Mouse (Mus musculus) CH12.LX (cell line): ENCODE measurements around the gene Sys1. TPM values are rescaled to one million over a fixed set of nuclear protein-coding genes. Genes with fewer than 3 reads are reported as not detected.

ENCODE experiments used
- DNase-seq: peaks from one replicate; pipeline ENCODE4 v3.0.0-alpha.2; 2013; ENCODE audit errors: extremely low read depth
- H3K27ac ChIP-seq: 2 replicates; pipeline ENCODE4 v1.5.1; 2012; ENCODE audit warnings: low read depth, mild to moderate bottlenecking, control low read depth, moderate library complexity; ENCODE audit not compliant: insufficient read depth
- H3K27me3 ChIP-seq: replicated peaks from 2 replicates; pipeline ENCODE3; 2012; ENCODE audit warnings: inconsistent platforms
- H3K36me3 ChIP-seq, 2 experiments: replicated peaks in 1 of 2; 2 replicates each; pipeline versions ENCODE3 to v1.6.1; 2012; ENCODE audit warnings: inconsistent platforms in 1 of 2, low read length in 1 of 2, mild to moderate bottlenecking in 1 of 2, mixed read lengths in 1 of 2, moderate library complexity in 1 of 2; ENCODE audit not compliant: control insufficient read depth in 1 of 2, insufficient read depth in 1 of 2
- H3K4me1 ChIP-seq, 2 experiments: 2 replicates each; pipeline ENCODE4 v1.6.1; 2012; ENCODE audit warnings: inconsistent platforms in 1 of 2, moderate library complexity in 1 of 2; ENCODE audit not compliant: insufficient read depth in 2 of 2, control insufficient read depth in 1 of 2
- H3K4me2 ChIP-seq: 2 replicates; pipeline ENCODE4 v1.6.1; 2012; ENCODE audit warnings: low read depth, mild to moderate bottlenecking, control low read depth; ENCODE audit not compliant: poor library complexity, insufficient read depth, severe bottlenecking
- H3K4me3 ChIP-seq, 3 experiments: fragments of 150-350 bp in 1 of 3; sonication (generic) in 1 of 3; replicated peaks in 1 of 3; 2 replicates each; pipeline versions ENCODE3 to v1.5.1; 2011 to 2012; ENCODE audit warnings: low read depth in 2 of 3, low read length in 2 of 3, mild to moderate bottlenecking in 2 of 3, moderate library complexity in 2 of 3, control low read depth in 1 of 3, improper control_type of control experiment in 1 of 3, inconsistent platforms in 1 of 3, mixed read lengths in 1 of 3; ENCODE audit not compliant: poor library complexity in 1 of 3
- H3K79me2 ChIP-seq: replicated peaks from 2 replicates; pipeline ENCODE4 v1.6.1; 2012; ENCODE audit warnings: mild to moderate bottlenecking, moderate library complexity; ENCODE audit not compliant: control insufficient read depth, poor library complexity, insufficient read depth, severe bottlenecking; ENCODE audit errors: extremely low read depth
- H3K9ac ChIP-seq: 2 replicates; pipeline ENCODE4 v1.6.1; 2012; ENCODE audit warnings: low read depth, mild to moderate bottlenecking, control low read depth, moderate library complexity; ENCODE audit not compliant: insufficient read depth
- H3K9me3 ChIP-seq: replicated peaks from 2 replicates; pipeline ENCODE3; 2012; ENCODE audit warnings: low read length, inconsistent platforms, mixed read lengths
- BHLHE40 ChIP-seq: IDR thresholded peaks from 2 replicates; pipeline ENCODE4 v1.6.1; 2011; ENCODE audit warnings: mild to moderate bottlenecking, low read depth, low read length, improper control_type of control experiment
- CHD2 ChIP-seq: IDR thresholded peaks from 2 replicates; pipeline ENCODE4 v1.6.1; 2011; ENCODE audit warnings: low read length, improper control_type of control experiment
- E2F4 ChIP-seq: IDR thresholded peaks from 2 replicates; pipeline ENCODE4 v1.6.1; 2011; ENCODE audit warnings: low read depth, low read length, improper control_type of control experiment; ENCODE audit not compliant: insufficient replicate concordance
- HCFC1 ChIP-seq: IDR thresholded peaks from 2 replicates; pipeline ENCODE4 v1.6.1; 2012; ENCODE audit warnings: low read depth, mild to moderate bottlenecking, inconsistent platforms, low read length, improper control_type of control experiment
- JUN ChIP-seq: IDR thresholded peaks from 2 replicates; pipeline ENCODE4 v1.6.1; 2011; ENCODE audit warnings: low read depth, mild to moderate bottlenecking, low read length, improper control_type of control experiment, moderate library complexity; ENCODE audit not compliant: insufficient read depth
- KAT2A ChIP-seq: IDR thresholded peaks from 2 replicates; pipeline ENCODE4 v1.6.1; 2012; ENCODE audit warnings: low read length, improper control_type of control experiment, inconsistent platforms; ENCODE audit not compliant: insufficient replicate concordance
- MAFK ChIP-seq: IDR thresholded peaks from 2 replicates; pipeline ENCODE4 v1.6.1; 2011; ENCODE audit warnings: low read length, improper control_type of control experiment; ENCODE audit not compliant: insufficient replicate concordance
- MAZ ChIP-seq: IDR thresholded peaks from 2 replicates; pipeline ENCODE4 v1.6.1; 2012; ENCODE audit warnings: low read depth, mild to moderate bottlenecking, inconsistent platforms, low read length, improper control_type of control experiment, moderate library complexity
- MEF2A ChIP-seq: IDR thresholded peaks from 2 replicates; pipeline ENCODE4 v1.6.1; 2014; ENCODE audit warnings: low read depth, mild to moderate bottlenecking, inconsistent platforms, low read length, improper control_type of control experiment, borderline replicate concordance
- MXI1 ChIP-seq: IDR thresholded peaks from 2 replicates; pipeline ENCODE4 v1.6.1; 2011; ENCODE audit warnings: mild to moderate bottlenecking, low read depth, low read length, improper control_type of control experiment
- NRF1 ChIP-seq: IDR thresholded peaks from 2 replicates; pipeline ENCODE4 v1.6.1; 2014; ENCODE audit warnings: low read depth, mild to moderate bottlenecking, inconsistent platforms, low read length, improper control_type of control experiment, moderate library complexity
- PAX5 ChIP-seq: IDR thresholded peaks from 2 replicates; pipeline ENCODE4 v1.6.1; 2012; ENCODE audit warnings: low read length, inconsistent platforms, mixed read lengths
- POLR2A ChIP-seq: IDR thresholded peaks from 2 replicates; pipeline ENCODE4 v1.6.1; 2011; ENCODE audit warnings: low read depth, mild to moderate bottlenecking, improper control_type of control experiment, low read length
- RAD21 ChIP-seq: IDR thresholded peaks from 2 replicates; pipeline ENCODE4 v1.6.1; 2011; ENCODE audit warnings: low read depth, mild to moderate bottlenecking, low read length, improper control_type of control experiment, moderate library complexity
- RCOR1 ChIP-seq: conservative IDR thresholded peaks from 2 replicates; pipeline ENCODE4 v1.6.1; 2012; ENCODE audit warnings: low read depth, mild to moderate bottlenecking, inconsistent platforms, low read length, improper control_type of control experiment
- SMC3 ChIP-seq: IDR thresholded peaks from 2 replicates; pipeline ENCODE4 v1.6.1; 2011; ENCODE audit warnings: low read depth, low read length, improper control_type of control experiment
- USF1 ChIP-seq: IDR thresholded peaks from 2 replicates; pipeline ENCODE4 v1.6.1; 2014; ENCODE audit warnings: low read depth, mild to moderate bottlenecking, inconsistent platforms, low read length, improper control_type of control experiment
- USF2 ChIP-seq: conservative IDR thresholded peaks from 2 replicates; pipeline ENCODE4 v1.6.1; 2011; ENCODE audit warnings: low read depth, low read length, improper control_type of control experiment
- ZMIZ1 ChIP-seq: IDR thresholded peaks from 2 replicates; pipeline ENCODE4 v1.6.1; 2012; ENCODE audit warnings: low read depth, mild to moderate bottlenecking, inconsistent platforms, low read length, improper control_type of control experiment
- ZNF384 ChIP-seq: IDR thresholded peaks from 2 replicates; pipeline ENCODE4 v1.6.1; 2012; ENCODE audit warnings: low read depth, low read length, improper control_type of control experiment, inconsistent platforms
- dilution Hi-C: fragments of 300-500 bp; cut with MboI; formaldehyde crosslinking; loops from 2 replicates; pipeline ENCODE4 v1.14.3; 2020; ENCODE audit warnings: low sequenced_read_pairs; ENCODE audit not compliant: extremely low pct_unique_long_range_greater_than_20kb, extremely low pct_ligation_motif_present
- in situ Hi-C: fragments of 300-500 bp; cut with MboI; formaldehyde crosslinking; loops from 3 replicates; pipeline ENCODE4 v1.14.3; 2019; ENCODE audit warnings: low sequenced_read_pairs, low pct_ligation_motif_present, low pct_unique_long_range_greater_than_20kb, mixed read lengths
- polyA plus RNA-seq: library from polyadenylated mRNA; unstranded; fragments of >175 nt; gene quantifications from 2 replicates; pipeline ENCODE4 v1.2.1, GENCODE M21; 2012; ENCODE audit warnings: low read depth; ENCODE audit not compliant: insufficient read length
- total RNA-seq, 2 experiments: library from RNA; depleted of rRNA; stranded (reverse); fragments of 300-350 nt in 1 of 2; fragments of >200 nt in 1 of 2; gene quantifications; 2 replicates each; pipeline ENCODE4 v1.2.3; 2012 to 2014

Gene Sys1
- total and polyA plus RNA-seq, 3 experiments = 46.6 to 59.7 (median 57.4) TPM

DNA sequence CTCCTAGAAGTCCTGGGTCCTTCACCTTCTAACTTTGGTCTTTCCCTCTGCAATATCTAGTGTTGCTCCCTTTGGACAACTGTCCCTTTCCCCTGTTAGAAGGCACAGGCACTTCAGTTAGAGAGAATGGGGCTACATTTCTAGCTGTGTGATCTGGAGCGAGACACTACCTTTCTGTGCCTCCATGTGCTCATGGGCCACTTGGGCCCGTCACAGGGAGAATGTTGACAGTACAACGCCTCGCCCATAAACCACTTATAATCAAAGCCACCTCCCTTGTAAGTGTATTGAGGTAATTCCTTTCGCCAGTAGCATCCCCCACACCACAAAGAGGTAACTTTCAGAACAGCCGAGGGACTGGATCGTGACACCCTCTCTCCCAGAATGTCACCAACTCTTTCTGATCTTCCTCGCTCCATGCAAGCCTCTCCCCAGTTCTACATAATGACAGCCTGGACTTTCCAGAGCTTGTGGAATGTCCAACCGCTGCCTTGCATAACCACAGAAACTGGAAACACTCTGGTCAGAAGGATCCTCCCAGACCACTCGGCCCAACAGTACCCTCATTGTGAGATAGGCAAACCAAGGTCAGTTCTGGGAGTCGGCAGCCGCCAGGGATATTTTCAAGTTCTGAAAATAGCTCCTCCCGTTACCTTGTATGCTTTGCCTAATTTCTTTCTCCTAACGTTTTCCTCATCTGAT, 7.3 kb upstream of the Sys1 start:
- no peak for DNase-seq
- Histone ChIP-seq H3K27me3 (peaks cover 57% of the 10 kb centered on the region), H3K79me2 (no peaks in the 10 kb centered on the region), H3K4me3 (no peak overlapping the region), H3K36me3 (no peaks in the 10 kb centered on the region), H3K9ac (no peak overlapping the region), H3K27ac (no peak overlapping the region), H3K4me1 (peaks cover 0 to 1% of the 10 kb centered on the region in 2 experiments; a peak in 1 of 4 replicates), H3K9me3 (peaks cover 12% of the 10 kb centered on the region), H3K4me2 (no peak overlapping the region)
- no peak for TF ChIP-seq USF1
- TF ChIP-seq CHD2 = no peak
- TF ChIP-seq MXI1 = no peak
- no peak for TF ChIP-seq MAZ
- no peak for TF ChIP-seq ZNF384
- no peak for TF ChIP-seq PAX5
- TF ChIP-seq NRF1 = no peak
- TF ChIP-seq POLR2A = no peak
- no peak for TF ChIP-seq KAT2A
- no peak for TF ChIP-seq BHLHE40
- no peak for TF ChIP-seq HCFC1
- TF ChIP-seq SMC3 = no peak
- TF ChIP-seq MEF2A = no peak
- TF ChIP-seq E2F4 = no peak
- TF ChIP-seq USF2 = no peak
- TF ChIP-seq MAFK = no peak
- no peak for TF ChIP-seq RAD21
- dilution Hi-C loops = no loop called here
- in situ Hi-C loops = no loop called here

DNA sequence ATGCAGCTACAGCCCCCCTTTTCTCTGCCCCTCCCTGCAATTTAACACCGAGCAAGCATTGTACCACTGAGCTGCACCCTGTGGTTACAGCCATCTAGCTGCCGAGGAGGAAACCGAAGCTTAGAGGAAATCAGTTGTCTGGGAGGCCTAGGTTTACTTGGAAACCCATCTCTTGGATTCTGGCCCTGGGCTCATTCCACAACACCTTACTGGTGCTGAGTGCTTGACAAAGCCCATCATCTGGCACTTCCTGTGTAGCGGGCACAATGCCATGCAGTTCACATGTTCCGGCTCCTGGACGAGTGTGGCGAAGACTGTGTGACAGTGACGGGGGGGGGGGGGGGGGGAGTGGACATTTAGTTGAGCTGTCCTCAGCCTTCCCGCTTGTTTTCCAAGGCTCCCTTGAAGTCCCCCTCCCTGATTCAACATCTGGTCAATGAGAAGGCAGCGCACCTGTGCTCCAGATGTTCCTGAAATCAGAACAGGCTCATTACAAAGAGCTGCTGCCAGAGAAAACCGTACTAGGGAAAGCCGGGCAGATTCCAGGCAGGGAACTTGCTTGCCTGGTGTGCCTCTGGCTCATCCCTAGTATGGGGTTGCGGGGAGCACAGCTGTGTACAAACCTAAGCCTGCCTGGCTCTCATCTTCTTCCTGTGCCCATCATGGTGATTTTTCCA, 4.6 kb upstream of the Sys1 start:
- no peak overlapping the region for H3K27ac ChIP-seq
- H3K4me2 ChIP-seq = no peak overlapping the region
- TF ChIP-seq RCOR1 (no peak), KAT2A (no peak), ZMIZ1 (no peak), MEF2A (no peak), PAX5 (no peak), HCFC1 (no peak), JUN (no peak), USF1 (no peak), ZNF384 (no peak)
- in situ Hi-C loops = no loop called here
- no peaks in the 10 kb centered on the region for H3K79me2 ChIP-seq
- no peak overlapping the region for H3K9ac ChIP-seq
- H3K9me3 ChIP-seq = peaks cover 12% of the 10 kb centered on the region
- H3K4me3 ChIP-seq = no peak overlapping the region
- peaks cover 4 to 11% of the 10 kb centered on the region in 2 experiments for H3K4me1 ChIP-seq
- H3K27me3 ChIP-seq = peaks cover 46% of the 10 kb centered on the region
- DNase-seq = no peak
- no peaks in the 10 kb centered on the region for H3K36me3 ChIP-seq
- dilution Hi-C loops = no loop called here
